Mouse (Mus musculus): ENCODE measurements around the gene Gramd1c. TPM values are rescaled to one million over a fixed set of nuclear protein-coding genes. Genes with fewer than 3 reads are reported as not detected.

Gene Gramd1c
- polyA plus RNA-seq, 1 experiment = 0.06 TPM

DNA sequence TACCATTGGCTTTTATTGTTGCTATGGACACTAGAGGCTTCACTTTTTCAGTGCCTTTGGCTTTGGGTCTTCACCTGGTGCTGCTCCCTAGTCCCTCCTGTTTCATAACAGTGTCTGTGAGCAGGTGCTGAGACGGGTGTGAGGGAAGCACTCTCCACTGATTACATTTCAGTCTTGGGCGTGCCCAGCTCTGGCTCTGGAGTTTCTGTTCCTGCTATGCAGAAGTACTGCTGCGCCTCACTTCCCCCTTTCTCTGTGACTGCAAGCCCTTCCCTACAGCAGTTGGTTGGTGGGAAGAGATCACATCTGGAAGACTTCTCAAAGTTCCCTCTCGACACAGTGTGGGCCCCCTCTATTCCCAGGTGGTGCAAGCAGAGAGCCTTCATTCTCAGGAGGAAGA lies 111.6 kb downstream of the Gramd1c start:
- no peaks in the 10 kb centered on the region for H3K79me2 ChIP-seq (ENCODE audit: control insufficient read depth, insufficient read depth)
- H3ac ChIP-seq (ENCODE audit: control insufficient read depth, insufficient read length) = no peak overlapping the region
- no peak overlapping the region for H3K4me2 ChIP-seq (ENCODE audit: low read depth)
- TF ChIP-seq TCF12 (IDR thresholded peaks at IDR 0.05; ENCODE audit: insufficient read depth, poor library complexity, severe bottlenecking) (no peak), USF1 (IDR thresholded peaks at IDR 0.05; ENCODE audit: low read depth) (no peak), MAX (IDR thresholded peaks at IDR 0.05; ENCODE audit: low read depth) (no peak), REST (IDR thresholded peaks at IDR 0.05; ENCODE audit: insufficient read depth, insufficient read length) (no peak), POLR2A (IDR thresholded peaks at IDR 0.05; ENCODE audit: insufficient read length, low read depth) (no peak), E2F4 (IDR thresholded peaks at IDR 0.05; ENCODE audit: insufficient read depth) (no peak), TCF3 (IDR thresholded peaks at IDR 0.05; ENCODE audit: insufficient read length, low read depth) (no peak), POLR2AphosphoS2 (IDR thresholded peaks at IDR 0.05; ENCODE audit: insufficient read length, low read depth) (no peak), SRF (IDR thresholded peaks at IDR 0.05; ENCODE audit: control insufficient read depth, insufficient read length, low read depth) (no peak), MYOD1 (IDR thresholded peaks at IDR 0.05; ENCODE audit: control insufficient read depth in 1 of 3, insufficient read length in 2 of 3, low read depth in 2 of 3) (no peak), MYOG (IDR thresholded peaks at IDR 0.05; ENCODE audit: control insufficient read depth in 1 of 3, insufficient read depth in 1 of 3, insufficient read length in 2 of 3, low read depth in 2 of 3) (no peak), CEBPB (IDR thresholded peaks at IDR 0.05; ENCODE audit: insufficient read depth, poor library complexity, severe bottlenecking) (no peak)
- H3K4me3 ChIP-seq = no peak overlapping the region
- H3K36me3 ChIP-seq (ENCODE audit: control insufficient read depth, insufficient read depth) = no peaks in the 10 kb centered on the region
- no peaks in the 10 kb centered on the region for H3K27me3 ChIP-seq (ENCODE audit: control insufficient read depth, insufficient read depth, insufficient read length)

DNA sequence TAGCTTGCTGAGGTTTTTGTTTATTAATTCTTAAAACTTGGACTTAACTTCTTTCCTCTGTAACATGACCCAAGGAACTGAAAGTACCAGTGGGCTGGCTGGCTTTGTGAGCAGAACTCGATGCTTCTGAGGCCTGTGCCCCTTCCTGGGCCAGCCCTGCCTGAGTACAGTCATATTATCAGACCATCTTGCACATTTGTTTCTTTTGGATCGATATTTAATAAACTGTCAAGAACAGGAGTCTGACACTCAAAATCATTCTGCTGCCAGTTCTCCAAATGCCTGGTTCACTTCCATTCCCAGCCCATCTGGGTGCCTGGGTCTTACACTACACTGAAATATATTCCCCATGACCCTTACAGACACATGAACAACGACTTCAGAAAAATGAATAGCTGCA lies 117.3 kb downstream of the Gramd1c start:
- H3K4me2 ChIP-seq (ENCODE audit: low read depth) = no peak overlapping the region
- no peak for TF ChIP-seq MAX (IDR thresholded peaks at IDR 0.05; ENCODE audit: low read depth)
- no peak for TF ChIP-seq POLR2A (IDR thresholded peaks at IDR 0.05; ENCODE audit: insufficient read length, low read depth)
- TF ChIP-seq TCF3 (IDR thresholded peaks at IDR 0.05; ENCODE audit: insufficient read length, low read depth) = no peak
- TF ChIP-seq USF1 (IDR thresholded peaks at IDR 0.05; ENCODE audit: low read depth) = no peak
- no peak for TF ChIP-seq MYOD1 (IDR thresholded peaks at IDR 0.05; ENCODE audit: control insufficient read depth in 1 of 3, insufficient read length in 2 of 3, low read depth in 2 of 3)
- TF ChIP-seq TCF12 (IDR thresholded peaks at IDR 0.05; ENCODE audit: insufficient read depth, poor library complexity, severe bottlenecking) = no peak
- TF ChIP-seq POLR2AphosphoS2 (IDR thresholded peaks at IDR 0.05; ENCODE audit: insufficient read length, low read depth) = no peak
- TF ChIP-seq SRF (IDR thresholded peaks at IDR 0.05; ENCODE audit: control insufficient read depth, insufficient read length, low read depth) = no peak
- TF ChIP-seq CEBPB (IDR thresholded peaks at IDR 0.05; ENCODE audit: insufficient read depth, poor library complexity, severe bottlenecking) = no peak
- TF ChIP-seq REST (IDR thresholded peaks at IDR 0.05; ENCODE audit: insufficient read depth, insufficient read length) = no peak
- TF ChIP-seq E2F4 (IDR thresholded peaks at IDR 0.05; ENCODE audit: insufficient read depth) = no peak
- no peak for TF ChIP-seq MYOG (IDR thresholded peaks at IDR 0.05; ENCODE audit: control insufficient read depth in 1 of 3, insufficient read depth in 1 of 3, insufficient read length in 2 of 3, low read depth in 2 of 3)
- no peaks in the 10 kb centered on the region for H3K79me2 ChIP-seq (ENCODE audit: control insufficient read depth, insufficient read depth)
- H3K4me3 ChIP-seq = no peak overlapping the region
- H3K36me3 ChIP-seq (ENCODE audit: control insufficient read depth, insufficient read depth) = no peaks in the 10 kb centered on the region
- H3ac ChIP-seq (ENCODE audit: control insufficient read depth, insufficient read length) = no peak overlapping the region
- H3K27me3 ChIP-seq (ENCODE audit: control insufficient read depth, insufficient read depth, insufficient read length) = no peaks in the 10 kb centered on the region

DNA sequence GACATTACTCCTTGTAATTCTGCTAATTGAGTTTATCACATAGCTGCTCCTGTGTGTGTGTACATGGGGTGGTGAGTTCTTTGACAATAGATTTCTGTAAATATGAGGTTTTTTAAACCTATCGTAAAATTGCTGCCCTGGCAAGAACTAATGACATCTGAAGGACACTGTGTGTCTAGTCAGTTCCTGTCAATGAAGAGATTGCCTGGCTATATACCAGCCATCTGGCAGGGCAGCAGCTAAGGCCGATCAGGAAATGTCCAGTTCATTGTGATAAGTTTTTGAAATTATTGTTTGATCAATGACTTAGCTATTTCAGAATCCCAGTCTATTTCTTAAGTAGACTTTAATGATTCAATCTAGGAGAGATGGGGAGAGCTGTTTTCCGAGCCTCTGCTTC lies 117.8 kb downstream of the Gramd1c start:
- H3ac ChIP-seq (ENCODE audit: control insufficient read depth, insufficient read length) = no peak overlapping the region
- H3K4me2 ChIP-seq (ENCODE audit: low read depth) = no peak overlapping the region
- no peak for TF ChIP-seq TCF12 (IDR thresholded peaks at IDR 0.05; ENCODE audit: insufficient read depth, poor library complexity, severe bottlenecking)
- TF ChIP-seq MYOD1 (IDR thresholded peaks at IDR 0.05; ENCODE audit: control insufficient read depth in 1 of 3, insufficient read length in 2 of 3, low read depth in 2 of 3) = no peak
- TF ChIP-seq MAX (IDR thresholded peaks at IDR 0.05; ENCODE audit: low read depth) = no peak
- no peak for TF ChIP-seq POLR2A (IDR thresholded peaks at IDR 0.05; ENCODE audit: insufficient read length, low read depth)
- TF ChIP-seq REST (IDR thresholded peaks at IDR 0.05; ENCODE audit: insufficient read depth, insufficient read length) = no peak
- no peak for TF ChIP-seq MYOG (IDR thresholded peaks at IDR 0.05; ENCODE audit: control insufficient read depth in 1 of 3, insufficient read depth in 1 of 3, insufficient read length in 2 of 3, low read depth in 2 of 3)
- TF ChIP-seq USF1 (IDR thresholded peaks at IDR 0.05; ENCODE audit: low read depth) = no peak
- no peak for TF ChIP-seq E2F4 (IDR thresholded peaks at IDR 0.05; ENCODE audit: insufficient read depth)
- no peak for TF ChIP-seq POLR2AphosphoS2 (IDR thresholded peaks at IDR 0.05; ENCODE audit: insufficient read length, low read depth)
- H3K27me3 ChIP-seq (ENCODE audit: control insufficient read depth, insufficient read depth, insufficient read length) = no peaks in the 10 kb centered on the region
- no peaks in the 10 kb centered on the region for H3K79me2 ChIP-seq (ENCODE audit: control insufficient read depth, insufficient read depth)
- H3K4me3 ChIP-seq = no peak overlapping the region
- no peaks in the 10 kb centered on the region for H3K36me3 ChIP-seq (ENCODE audit: control insufficient read depth, insufficient read depth)

DNA sequence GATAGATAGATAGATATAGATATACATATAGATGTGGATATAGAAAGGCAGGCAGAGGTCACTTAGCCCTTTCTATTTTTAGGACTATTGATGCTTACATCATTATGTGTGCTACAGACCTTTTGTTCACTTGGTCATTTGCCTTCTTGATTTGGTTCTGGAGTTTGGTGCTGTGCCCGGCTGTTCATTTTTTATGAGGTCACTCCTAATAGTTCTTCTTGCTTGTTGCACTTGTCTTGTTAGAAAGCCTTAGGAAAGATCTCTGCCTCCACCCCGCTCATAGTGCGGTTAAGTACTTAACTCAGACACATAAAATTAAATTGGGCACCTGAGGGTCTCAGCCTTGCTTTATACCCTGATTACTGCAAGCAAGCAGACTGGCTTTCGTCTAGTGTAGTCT lies 122.3 kb downstream of the Gramd1c start:
- H3K79me2 ChIP-seq (ENCODE audit: control insufficient read depth, insufficient read depth) = no peaks in the 10 kb centered on the region
- H3ac ChIP-seq (ENCODE audit: control insufficient read depth, insufficient read length) = no peak overlapping the region
- no peak for TF ChIP-seq SRF (IDR thresholded peaks at IDR 0.05; ENCODE audit: control insufficient read depth, insufficient read length, low read depth)
- no peak for TF ChIP-seq POLR2A (IDR thresholded peaks at IDR 0.05; ENCODE audit: insufficient read length, low read depth)
- TF ChIP-seq CEBPB (IDR thresholded peaks at IDR 0.05; ENCODE audit: insufficient read depth, poor library complexity, severe bottlenecking) = no peak
- no peak for TF ChIP-seq REST (IDR thresholded peaks at IDR 0.05; ENCODE audit: insufficient read depth, insufficient read length)
- TF ChIP-seq MYOG (IDR thresholded peaks at IDR 0.05; ENCODE audit: control insufficient read depth in 1 of 3, insufficient read depth in 1 of 3, insufficient read length in 2 of 3, low read depth in 2 of 3) = no peak
- TF ChIP-seq TCF3 (IDR thresholded peaks at IDR 0.05; ENCODE audit: insufficient read length, low read depth) = no peak
- no peak overlapping the region for H3K4me2 ChIP-seq (ENCODE audit: low read depth)
- no peaks in the 10 kb centered on the region for H3K36me3 ChIP-seq (ENCODE audit: control insufficient read depth, insufficient read depth)
- H3K27me3 ChIP-seq (ENCODE audit: control insufficient read depth, insufficient read depth, insufficient read length) = no peaks in the 10 kb centered on the region
- H3K4me3 ChIP-seq = no peak overlapping the region

DNA sequence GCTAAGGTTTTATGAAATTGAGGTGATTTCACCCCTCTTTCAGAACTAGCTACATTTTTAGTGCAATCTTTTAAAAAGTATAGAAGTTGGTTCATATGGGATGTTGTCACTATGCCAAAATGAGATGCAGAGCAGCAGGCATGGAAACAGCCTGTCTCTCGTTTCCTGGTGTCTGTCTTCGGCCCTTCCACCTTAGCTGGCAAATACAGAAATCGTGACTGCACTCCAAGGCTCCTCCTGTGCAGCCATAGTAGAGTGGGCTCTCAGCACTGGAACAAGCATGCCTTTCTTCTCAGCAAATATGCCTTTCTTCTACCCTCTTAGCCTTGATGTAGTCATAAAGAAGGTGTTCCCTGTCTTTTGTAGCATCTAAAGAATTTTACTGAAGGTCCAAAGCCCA lies 127.3 kb downstream of the Gramd1c start:
- H3K79me2 ChIP-seq (ENCODE audit: control insufficient read depth, insufficient read depth) = no peaks in the 10 kb centered on the region
- TF ChIP-seq USF1 (IDR thresholded peaks at IDR 0.05; ENCODE audit: low read depth) = no peak
- TF ChIP-seq MAX (IDR thresholded peaks at IDR 0.05; ENCODE audit: low read depth) = no peak
- TF ChIP-seq TCF12 (IDR thresholded peaks at IDR 0.05; ENCODE audit: insufficient read depth, poor library complexity, severe bottlenecking) = no peak
- TF ChIP-seq POLR2A (IDR thresholded peaks at IDR 0.05; ENCODE audit: insufficient read length, low read depth) = no peak
- no peak for TF ChIP-seq TCF3 (IDR thresholded peaks at IDR 0.05; ENCODE audit: insufficient read length, low read depth)
- TF ChIP-seq E2F4 (IDR thresholded peaks at IDR 0.05; ENCODE audit: insufficient read depth) = no peak
- TF ChIP-seq MYOD1 (IDR thresholded peaks at IDR 0.05; ENCODE audit: control insufficient read depth in 1 of 3, insufficient read length in 2 of 3, low read depth in 2 of 3) = no peak
- TF ChIP-seq MYOG (IDR thresholded peaks at IDR 0.05; ENCODE audit: control insufficient read depth in 1 of 3, insufficient read depth in 1 of 3, insufficient read length in 2 of 3, low read depth in 2 of 3) = no peak
- TF ChIP-seq CEBPB (IDR thresholded peaks at IDR 0.05; ENCODE audit: insufficient read depth, poor library complexity, severe bottlenecking) = no peak
- TF ChIP-seq REST (IDR thresholded peaks at IDR 0.05; ENCODE audit: insufficient read depth, insufficient read length) = no peak
- no peak for TF ChIP-seq POLR2AphosphoS2 (IDR thresholded peaks at IDR 0.05; ENCODE audit: insufficient read length, low read depth)
- no peak for TF ChIP-seq SRF (IDR thresholded peaks at IDR 0.05; ENCODE audit: control insufficient read depth, insufficient read length, low read depth)
- no peaks in the 10 kb centered on the region for H3K36me3 ChIP-seq (ENCODE audit: control insufficient read depth, insufficient read depth)
- no peak overlapping the region for H3K4me2 ChIP-seq (ENCODE audit: low read depth)
- H3K4me3 ChIP-seq = no peak overlapping the region
- no peak overlapping the region for H3ac ChIP-seq (ENCODE audit: control insufficient read depth, insufficient read length)
- no peaks in the 10 kb centered on the region for H3K27me3 ChIP-seq (ENCODE audit: control insufficient read depth, insufficient read depth, insufficient read length)
